Mouse (Mus musculus): ENCODE results near the gene Nbl1.

Gene Nbl1

DNA sequence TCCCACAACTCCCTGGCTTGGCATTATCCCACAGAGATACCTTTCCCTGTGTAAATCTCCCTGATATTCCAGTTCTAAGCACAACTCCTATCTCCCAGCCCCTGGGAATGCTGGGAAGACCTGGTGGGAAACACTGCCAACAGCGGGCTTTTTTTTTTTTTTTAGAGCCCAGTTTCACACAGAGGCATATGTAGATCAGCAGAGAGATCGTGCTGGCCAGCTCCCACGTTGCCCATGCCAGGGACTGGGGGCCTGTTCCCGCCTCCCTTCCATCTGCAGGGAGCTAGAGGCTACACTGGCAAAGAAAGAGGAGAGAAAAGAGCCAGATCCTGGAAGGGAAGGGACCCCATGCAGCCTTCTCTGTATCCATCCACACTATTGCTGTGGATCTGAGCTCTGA is 24.5 kb downstream of the Nbl1 start:
- in situ Hi-C loops (cut with MboI, MseI), result loop anchor here (25.0 kb wide), 1 partner anchor 794 kb away; no protein-coding TSS in a partner anchor

DNA sequence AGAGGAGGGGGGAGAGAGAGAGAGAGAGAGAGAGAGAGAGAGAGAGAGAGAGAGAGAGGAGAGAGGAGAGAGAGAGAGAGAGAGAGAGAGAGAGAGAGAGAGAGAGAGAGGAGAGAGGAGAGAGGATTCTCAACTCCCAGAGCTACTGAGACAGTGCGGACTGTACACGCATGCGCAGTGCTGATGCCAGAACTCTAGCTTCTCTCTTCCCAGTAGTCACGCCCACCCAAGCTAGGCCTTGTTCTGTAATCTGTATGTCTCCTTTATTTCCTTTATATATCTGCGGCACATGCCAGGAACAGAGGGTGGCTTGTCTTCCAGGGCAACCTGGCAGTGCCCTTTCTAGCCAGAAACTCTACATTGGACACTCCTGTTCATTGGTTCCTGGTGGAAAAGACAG is 28.0 kb downstream of the Nbl1 start:
- in situ Hi-C loops (cut with MboI, MseI), result loop anchor here (25.0 kb wide), 1 partner anchor 797 kb away; no protein-coding TSS in a partner anchor

DNA sequence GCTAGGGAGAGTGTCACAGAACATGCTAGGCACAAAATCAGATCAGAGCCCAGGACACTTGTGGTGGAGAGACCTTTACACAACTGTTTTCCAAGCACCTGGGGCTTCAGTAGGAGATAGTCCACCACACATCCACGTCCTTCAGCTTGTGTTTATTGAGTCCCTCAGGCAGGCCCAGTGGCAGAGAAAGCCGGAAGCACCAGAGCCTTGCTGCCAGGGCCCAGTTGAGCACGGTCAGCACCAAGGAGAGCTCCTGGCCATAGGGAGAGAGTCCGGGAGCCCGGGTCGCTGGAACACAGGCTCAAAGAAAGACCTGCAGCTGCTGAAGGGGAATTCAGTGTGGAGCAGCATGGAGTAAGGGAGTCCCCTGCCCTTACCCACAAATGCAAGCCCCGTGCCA is 33.2 kb downstream of the Nbl1 start:
- in situ Hi-C loops (cut with MboI, MseI), result loop anchor here (25.0 kb wide), 1 partner anchor 803 kb away; no protein-coding TSS in a partner anchor

DNA sequence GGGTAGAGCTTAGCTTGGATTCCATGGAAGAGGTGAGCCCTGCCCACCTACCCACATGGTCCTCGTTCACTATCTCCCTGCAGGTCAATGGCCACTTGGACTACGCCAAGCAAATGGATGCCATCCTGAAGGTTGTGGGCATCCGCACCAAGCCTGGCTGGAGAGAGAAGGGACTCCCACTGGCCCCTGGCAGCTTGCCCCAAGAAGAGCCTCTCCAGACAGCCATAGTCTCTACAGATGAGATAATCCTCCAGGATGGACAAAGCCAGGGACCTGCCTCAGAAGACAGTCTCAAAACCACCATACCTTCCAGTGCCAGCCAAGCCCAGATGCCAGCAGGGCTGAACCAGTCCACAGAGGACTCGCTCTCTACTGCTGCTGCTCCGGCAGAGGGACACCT is 34.8 kb downstream of the Nbl1 start:
- in situ Hi-C loops (cut with MboI, MseI), result loop anchor here (25.0 kb wide), 1 partner anchor 804 kb away; no protein-coding TSS in a partner anchor

DNA sequence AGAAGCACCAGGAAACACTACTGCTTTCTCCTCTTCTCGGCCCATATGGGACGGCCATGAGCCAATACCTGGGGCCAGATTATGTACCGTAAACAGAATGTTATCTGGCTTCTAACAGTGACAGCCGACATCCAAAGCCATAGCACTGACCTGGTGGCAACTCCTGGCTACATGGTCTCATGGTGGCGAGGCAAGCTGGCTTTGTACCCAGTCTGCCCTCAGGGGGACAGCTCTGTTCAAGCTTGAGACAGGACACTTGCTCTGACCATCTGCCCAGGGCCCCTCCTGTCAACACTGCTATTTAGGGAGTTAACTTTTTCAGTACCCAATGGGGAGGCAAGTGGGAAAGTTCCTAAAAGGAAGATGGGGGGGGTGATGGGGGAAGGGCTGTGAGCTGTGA is 35.5 kb downstream of the Nbl1 start:
- in situ Hi-C loops (cut with MboI, MseI), result loop anchor here (25.0 kb wide), 1 partner anchor 805 kb away; no protein-coding TSS in a partner anchor

DNA sequence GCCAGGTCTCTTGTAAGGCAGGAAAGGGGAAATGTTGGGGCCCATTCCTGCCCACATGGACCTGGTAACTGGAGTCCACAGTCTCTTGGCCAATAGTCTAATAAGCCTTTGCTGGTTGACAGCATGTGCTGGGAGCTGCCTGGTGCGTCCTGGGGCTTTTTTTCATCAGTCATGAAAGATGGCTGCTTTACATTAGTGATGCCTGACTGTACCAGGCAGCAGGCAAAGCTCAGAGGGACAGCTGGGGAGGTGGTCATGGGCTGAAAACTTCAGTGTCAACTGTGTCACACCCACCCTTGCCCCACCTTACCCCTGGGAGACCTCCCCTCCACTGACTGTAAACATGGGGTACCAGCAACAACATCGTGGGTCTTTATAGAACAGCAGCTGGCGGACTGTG is 37.0 kb downstream of the Nbl1 start:
- in situ Hi-C loops (cut with MboI, MseI), result loop anchor here (25.0 kb wide), 1 partner anchor 807 kb away; no protein-coding TSS in a partner anchor

DNA sequence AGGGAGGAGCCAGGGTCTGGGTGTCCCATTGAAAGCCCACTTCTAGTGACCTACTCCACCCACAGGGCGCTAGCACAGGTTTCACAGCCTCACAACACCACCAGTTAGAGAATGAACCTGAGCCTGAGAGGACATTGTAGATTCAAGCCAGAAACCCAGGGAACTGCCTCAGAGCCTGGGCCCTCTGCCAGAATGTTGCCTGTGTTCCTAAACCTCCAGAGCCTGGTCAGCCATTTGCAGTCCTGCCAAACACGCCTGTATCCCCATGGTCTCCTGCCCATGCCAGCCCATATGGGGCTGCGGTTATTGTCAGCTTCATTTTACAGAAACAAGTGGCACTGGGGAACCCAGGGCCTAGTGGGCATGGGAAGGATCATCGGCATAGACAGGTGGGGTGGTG is 37.5 kb downstream of the Nbl1 start:
- in situ Hi-C loops (cut with MboI, MseI), result loop anchor here (25.0 kb wide), 1 partner anchor 807 kb away; no protein-coding TSS in a partner anchor

DNA sequence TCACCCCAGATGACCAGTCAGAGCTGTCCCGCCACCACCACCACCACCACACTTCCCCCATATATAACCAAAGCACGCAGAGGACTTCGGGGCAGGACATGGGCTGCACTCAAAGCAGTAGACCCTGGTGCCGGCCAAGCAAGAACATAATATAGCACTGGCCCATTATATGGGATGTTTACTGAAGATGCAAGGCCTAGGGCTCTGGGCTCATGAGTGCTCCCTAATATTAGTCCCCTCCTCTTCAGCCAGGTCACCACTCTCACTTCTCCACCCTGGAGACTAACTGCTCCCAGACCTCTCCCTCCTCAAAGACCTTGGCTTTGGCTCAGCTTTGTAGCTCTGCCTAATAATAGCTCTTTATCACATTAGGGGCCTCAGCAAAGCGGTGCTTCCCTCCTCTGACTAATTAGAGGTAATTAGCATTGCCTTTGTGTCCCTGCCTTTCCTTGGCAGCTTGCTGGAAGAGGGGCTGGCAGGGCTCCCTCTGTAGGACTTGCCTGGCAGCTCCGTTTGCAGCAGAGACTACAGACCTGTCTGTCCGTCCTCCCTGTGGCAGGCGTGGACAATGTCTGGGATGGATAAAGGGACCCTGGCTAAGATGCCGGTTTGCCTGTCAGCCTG is 38.4 kb downstream of the Nbl1 start:
- in situ Hi-C loops (cut with MboI, MseI), result loop anchor here (25.0 kb wide), 1 partner anchor 808 kb away; no protein-coding TSS in a partner anchor

DNA sequence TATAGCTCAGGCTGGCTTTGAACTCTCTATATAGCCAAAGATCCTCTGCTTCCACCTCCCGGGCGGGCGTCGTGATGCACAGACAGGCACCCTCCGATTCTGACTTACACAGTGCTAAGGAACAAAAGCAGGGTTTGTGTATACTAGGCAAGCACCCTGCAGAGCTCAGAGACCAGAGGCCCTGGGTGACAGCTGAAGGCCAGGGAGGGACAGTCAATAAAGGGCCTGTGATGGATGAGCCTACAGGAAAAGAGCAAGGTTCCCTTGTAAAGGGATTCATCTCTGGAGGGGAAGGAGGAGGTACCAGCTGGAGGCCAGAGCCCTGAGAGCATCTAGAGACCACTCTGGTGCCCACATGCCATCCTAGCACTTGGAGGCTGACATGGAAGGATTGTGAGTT is 39.4 kb downstream of the Nbl1 start:
- in situ Hi-C loops (cut with MboI, MseI), result loop anchor here (25.0 kb wide), 1 partner anchor 809 kb away; no protein-coding TSS in a partner anchor

DNA sequence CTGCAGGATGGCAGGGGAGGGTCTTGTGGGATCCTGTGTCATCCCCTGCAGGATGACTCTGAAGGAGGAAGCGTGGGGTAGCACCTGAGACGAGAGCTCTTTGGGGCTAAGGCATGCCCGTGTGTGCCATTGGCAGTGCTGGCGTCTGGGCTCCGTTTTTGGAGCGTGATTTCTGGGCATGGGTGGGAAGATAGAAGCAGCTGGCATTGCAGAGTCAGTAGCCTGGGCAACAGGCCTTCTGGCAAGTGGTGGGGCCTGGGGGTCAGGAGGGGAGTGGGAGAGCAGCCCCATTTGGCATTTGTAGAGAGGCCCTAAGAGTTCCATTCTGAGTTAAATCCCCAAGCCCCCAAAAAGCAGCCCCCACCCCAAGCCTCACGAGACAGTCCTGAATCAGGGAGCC is 40.0 kb downstream of the Nbl1 start:
- in situ Hi-C loops (cut with MboI, MseI), result loop anchor here (25.0 kb wide), 1 partner anchor 810 kb away; no protein-coding TSS in a partner anchor

DNA sequence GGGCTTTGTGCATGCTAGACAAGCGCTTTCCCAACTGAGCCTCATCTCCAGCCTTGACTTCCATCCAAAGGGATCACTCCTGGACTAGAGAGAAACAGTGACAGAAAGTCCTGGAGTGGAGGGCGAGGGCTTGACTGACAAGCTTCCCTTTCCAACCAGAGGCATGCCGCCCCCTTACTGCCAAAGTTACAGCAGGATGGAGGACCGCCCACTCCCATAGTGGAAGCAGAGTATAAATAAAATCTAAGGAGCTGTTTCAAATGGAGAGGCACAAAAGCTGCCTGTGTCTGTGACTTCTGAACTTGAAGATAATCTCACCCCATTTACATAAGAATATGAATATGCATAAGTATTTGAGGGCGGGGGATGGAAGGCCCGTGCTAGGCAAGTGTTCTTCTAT is 44.3 kb downstream of the Nbl1 start:
- in situ Hi-C loops (cut with MboI, MseI), result no loop called here

DNA sequence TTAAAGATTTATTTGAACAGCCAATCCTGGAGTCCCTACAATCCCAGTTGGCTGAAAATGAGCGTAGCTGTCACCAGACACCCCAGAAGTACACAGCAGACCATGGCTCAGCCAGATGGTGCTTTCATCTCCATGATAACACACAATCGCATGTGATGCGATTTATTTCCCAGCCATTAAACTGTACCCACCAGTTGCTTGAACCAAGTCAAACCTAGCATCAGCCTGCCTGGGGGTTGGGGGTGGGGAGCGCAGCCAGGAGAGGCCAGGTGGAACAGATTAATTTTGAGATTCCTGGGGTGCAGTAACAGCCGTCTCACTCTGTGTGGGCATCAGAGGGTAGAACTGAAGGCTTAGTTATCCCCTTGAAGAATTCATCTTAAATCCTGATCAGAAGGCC is 46.4 kb downstream of the Nbl1 start:
- in situ Hi-C loops (cut with MboI, MseI), result no loop called here

DNA sequence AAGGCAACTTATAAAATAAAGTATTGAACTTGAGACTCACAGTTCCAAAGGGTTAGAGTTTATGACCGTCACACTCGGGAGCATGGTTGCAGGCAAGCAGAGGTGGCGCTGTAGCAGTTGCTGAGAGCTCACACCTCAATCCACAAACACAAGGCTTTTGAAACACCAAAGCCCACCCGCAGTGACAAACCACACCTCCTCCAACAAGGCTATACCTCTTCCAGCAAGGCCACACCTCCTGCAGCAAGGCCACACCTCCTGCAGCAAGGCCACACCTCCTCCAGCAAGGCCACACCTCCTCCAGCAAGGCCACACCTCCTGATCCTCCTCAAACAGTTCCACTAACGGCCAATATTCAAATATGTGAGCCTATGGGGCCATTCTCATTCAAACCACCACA is 48.2 kb downstream of the Nbl1 start:
- in situ Hi-C loops (cut with MboI, MseI), result no loop called here

DNA sequence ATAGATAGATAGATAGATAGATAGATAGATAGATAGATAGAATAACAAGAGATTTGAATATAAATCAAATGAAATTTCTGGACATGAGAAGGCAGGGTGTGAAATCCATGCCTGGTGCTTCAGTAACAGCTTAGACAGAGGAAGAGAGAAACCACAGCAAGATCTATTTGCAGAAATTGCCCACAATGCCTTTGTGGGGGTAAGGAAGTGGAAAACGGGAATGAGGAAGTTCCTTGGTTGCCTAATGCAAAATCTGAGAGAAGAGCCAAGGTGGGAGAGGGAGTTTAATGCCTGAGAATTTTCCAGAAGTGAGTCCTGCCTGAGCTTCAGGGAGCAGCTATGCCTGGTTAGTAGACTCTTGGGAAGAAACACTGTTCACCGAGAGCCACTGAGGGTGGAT is 49.2 kb downstream of the Nbl1 start:
- in situ Hi-C loops (cut with MboI, MseI), result no loop called here

DNA sequence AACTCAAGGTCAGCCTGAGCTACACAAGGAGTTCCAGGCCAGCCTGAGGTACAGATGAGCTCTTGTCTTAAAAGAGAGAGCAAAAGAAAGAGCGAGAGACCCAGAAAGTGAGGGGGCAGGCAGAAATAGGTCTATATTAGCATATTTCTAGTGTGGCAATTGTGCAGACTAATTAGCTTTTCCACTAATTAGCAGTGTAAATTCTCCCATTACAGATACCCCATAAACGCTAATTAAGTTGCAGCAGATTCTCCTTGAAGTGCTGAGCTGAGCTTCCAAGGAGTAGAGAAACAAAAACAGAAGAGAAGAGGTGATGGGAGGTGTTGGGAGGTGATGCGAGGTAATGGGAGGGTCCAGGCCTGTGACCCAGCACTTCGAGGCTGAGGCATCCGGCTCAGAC is 50.2 kb downstream of the Nbl1 start:
- in situ Hi-C loops (cut with MboI, MseI), result no loop called here

DNA sequence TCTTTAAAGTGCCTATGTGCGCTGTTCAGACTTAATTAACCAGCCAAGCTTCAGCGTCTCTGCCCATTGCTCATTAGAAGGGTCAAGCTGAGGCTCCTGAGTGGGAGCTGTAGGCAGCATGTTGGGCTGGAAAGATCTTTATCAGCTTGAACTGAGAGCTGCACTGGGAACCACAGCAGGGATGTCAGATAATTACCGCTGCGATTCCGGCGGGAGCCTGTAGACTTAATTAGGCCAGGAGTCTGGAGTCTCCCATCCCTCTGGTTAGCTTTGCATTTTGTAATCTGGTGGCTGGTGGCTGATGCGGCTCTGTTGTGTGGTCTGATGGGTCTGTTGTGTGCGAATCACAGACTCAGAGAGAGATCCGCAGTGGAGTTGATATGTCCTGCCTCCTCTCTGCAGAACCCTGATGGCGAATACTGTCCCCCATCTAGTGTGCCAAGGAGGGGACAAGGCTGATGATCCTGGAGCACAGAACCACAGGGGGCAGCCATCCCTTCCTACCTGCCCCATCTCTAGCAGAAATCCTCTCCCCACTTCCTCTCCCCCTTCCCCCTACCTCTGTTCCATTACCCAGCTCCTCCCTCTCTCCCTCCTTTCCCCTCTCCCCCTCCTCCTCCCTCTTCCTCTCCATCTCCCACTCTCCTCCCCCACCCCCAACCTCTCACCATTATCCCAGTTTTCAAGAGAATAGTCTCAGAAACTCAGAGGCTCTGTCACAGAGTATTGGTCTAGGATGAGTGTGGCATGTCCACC is 52.5 kb downstream of the Nbl1 start:
- in situ Hi-C loops (cut with MboI, MseI), result no loop called here

DNA sequence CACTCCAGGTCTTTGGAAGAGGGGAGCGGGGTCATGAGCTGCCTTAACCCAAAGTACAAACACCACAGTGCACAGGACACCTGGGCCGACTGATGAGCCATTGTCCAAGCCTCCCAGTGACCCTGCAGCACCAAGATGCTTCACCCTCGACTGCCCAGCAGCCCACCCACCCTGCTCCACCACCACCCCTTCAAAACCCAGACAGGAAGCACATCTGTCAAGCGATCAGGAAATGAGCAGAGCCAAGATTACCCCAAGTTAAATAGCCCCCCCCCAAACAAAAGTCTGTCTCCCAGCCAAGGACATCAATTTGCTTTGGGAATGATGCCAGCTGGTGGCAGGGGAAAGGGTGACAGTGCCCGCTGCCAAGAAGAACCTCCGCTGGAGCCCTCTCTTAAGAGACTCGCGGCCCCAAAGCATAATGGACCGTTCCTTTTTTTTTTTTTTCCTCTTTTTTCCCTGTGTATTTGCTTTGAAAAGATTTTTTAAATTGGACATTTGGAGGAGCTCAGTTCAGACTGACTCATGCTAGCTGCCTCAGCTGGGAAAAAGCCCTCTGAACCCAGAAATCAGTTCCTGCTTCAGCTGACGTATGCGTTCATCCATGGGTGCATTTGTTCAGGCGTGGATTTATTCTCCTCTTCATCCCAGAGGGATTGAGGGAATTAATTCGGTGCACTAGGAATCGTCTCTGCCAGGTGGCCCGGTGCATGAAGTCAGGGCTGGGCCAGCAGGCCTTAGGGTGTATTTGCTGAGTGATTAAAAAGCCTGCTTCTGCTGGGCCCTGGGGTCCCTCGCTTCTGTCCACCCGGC is 54.8 kb downstream of the Nbl1 start:
- in situ Hi-C loops (cut with MboI, MseI), result no loop called here

DNA sequence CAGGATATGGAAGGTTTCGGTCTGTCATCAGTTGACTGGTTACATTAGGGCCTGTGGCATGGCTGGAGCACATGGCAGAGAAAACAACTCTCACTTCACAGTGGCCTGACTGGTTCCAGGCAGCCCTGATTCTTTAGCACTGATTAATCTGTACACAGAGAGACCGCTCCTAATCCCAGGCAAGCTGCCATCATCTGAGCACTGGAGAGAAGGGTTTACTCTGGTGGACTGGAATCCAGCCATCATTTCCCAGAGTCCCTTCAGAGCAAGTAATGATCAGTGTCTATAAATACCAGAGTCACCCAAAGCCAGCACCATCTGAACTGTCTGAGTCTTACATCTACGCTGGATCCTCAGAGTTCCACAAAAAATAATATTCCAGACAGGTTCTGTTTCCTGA is 57.0 kb downstream of the Nbl1 start:
- in situ Hi-C loops (cut with MboI, MseI), result no loop called here

DNA sequence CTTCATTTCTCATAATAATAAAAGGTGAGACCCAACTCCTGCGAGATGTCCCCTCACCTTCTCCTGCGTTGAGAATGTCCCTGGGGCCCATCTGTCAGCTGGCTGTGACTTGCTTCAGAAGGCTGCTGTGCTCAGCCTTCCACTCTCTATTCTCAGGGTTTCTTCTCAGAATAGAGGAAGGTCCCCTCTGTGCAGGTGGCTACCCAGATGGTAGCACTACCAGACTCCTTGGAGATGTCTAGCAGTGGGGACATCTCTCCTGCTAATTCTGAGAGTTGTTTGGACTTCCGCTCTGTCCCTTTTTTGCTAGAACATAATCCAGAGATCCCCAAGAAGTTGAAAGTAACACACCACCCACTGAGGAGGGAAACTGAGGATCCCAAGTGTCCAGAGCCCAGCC is 57.9 kb downstream of the Nbl1 start:
- in situ Hi-C loops (cut with MboI, MseI), result no loop called here

DNA sequence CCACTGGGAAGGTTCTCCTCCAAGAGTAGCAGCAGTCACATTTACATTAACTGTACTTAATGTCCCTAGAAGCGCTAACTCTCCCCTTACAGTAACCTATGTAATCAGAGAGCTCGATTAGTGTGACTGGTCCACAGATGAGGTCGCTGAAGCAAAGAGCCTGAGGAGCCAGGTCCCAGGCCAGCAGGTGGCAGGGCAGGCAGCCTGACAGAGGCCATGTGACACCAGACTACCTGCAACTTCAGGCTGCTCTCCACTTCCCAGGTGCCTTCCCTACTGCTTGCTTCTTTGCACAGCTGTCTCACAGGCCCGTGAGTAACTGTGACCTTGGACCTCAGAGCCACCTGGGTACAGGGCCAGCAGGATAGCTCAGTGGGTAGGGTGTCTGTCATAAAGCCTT is 58.3 kb downstream of the Nbl1 start:
- in situ Hi-C loops (cut with MboI, MseI), result no loop called here

DNA sequence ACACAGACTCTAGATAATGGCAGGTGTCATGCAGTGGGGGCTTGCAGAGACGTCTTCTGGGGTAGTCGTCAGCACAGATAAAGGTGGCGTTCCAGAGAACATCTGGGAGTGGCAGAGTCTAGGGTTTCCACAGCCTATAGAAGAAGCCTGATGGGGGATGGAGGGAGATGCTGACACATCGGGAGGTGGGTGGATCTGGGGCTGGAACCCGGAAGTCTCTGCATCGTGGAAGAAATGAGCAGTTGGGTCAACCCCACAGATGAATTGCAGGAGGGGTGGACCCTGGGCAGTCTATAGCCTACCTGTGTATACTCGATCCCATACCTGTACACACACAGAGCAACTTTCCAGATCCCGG is 58.8 kb downstream of the Nbl1 start:
- in situ Hi-C loops (cut with MboI, MseI), result no loop called here
